Mouse (Mus musculus): ENCODE results near the gene Marc1. TPM values are rescaled to one million over a fixed set of nuclear protein-coding genes. Genes with fewer than 3 reads are reported as not detected.

Marc1 gene
- polyA plus RNA-seq, 1 experiment from 2014 or later, result 0.22 TPM

DNA sequence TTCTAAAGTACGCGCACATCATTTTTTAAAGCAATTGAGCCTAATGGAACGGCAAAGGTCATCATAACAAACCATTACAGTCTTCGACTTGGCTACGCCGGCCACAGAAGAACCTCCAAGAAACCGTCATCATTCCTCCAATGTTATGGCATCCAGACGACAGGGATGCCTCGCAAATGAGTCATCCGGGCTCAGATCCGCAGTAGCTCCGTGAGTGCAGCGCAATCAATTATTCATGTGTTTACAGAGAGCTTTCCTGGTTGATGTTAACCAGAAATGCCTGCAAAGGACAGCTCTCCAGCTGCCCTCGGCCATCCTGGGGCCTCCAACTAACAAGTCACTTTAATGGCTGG is 29.0 kb downstream of the Marc1 start:
- Histone ChIP-seq H3K4me3 (no peak overlapping the region), H3K9me3 (replicated peaks) (no peaks in the 10 kb centered on the region), H3K4me2 (no peak overlapping the region), H3K27ac (no peak overlapping the region), H3K9ac (no peak overlapping the region), H3K36me3 (ENCODE audit: poor library complexity, severe bottlenecking) (no peaks in the 10 kb centered on the region), H3K27me3 (0 out of 2 replicates have a peak, but pooled peaks cover under 1% of the 10 kb centered on the region), H3K4me1 (no peaks in the 10 kb centered on the region)
- WGBS, result 87% methylated on average over 14 of the region's 14 CpGs
- ATAC-seq, result no peak

DNA sequence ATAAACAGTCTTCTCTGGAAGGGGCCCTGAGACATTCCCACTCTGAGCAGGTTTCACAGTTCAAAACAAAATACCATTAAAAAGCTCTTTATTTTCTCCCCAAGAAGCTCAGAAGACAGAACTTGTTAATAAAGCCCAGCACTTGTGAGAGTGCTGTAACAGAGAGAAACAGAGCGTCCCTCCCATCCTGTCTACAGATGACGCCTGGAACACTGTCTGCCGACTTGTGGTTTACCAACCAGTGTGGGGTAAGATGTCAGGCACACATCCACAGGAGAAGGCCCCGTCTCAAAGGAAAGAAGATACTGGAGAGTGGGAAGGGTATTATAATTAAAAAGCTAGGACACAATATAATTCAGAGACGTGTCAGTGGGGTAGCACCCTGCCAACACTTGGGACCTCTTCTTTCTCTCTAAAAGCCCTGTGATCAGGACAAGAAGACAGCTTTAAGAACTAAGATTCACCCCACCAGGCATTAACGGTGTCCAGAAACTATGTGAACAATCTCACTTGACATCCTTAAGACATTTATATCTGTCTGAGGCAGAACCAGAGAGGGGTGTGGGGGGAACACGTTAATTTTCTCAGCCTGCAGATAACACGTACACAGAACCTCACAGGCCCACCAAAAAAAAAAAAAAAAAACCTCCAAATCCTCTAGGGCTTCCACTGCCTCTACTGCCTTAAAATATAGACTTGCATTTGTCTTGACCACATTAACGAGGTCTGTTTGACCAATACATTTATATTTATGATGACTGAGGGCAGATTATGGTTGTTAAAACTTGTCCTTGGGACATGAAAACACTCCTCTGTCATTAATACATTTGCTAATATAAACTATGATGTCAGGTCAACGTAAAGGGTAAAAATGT is 29.6 kb downstream of the Marc1 start:
- 82% methylated on average over 10 of the region's 10 CpGs for WGBS

DNA sequence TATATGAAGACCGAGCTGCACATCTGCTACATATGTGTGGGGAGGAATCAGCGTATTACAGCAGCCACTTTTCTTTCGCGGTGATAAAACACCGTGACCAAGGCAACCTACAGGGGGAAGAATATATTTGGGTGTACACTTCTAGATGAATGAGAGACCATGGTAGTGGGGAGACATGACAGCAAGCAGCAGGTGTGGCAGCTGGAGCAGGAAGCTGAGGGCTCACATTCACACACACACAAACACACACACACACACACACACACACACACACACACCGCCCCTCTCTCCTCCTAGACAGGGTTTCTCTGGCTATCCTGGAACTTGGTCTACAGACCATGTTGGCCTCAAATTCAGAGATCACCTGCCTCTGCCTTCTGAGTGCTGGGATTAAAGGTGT is 33.0 kb downstream of the Marc1 start:
- H3K4me2 ChIP-seq, result no peak overlapping the region
- H3K9ac ChIP-seq, result no peak overlapping the region
- H3K9me3 ChIP-seq (replicated peaks), result no peaks in the 10 kb centered on the region
- 90% methylated on average over 5 of the region's 6 CpGs for WGBS
- 0 out of 2 replicates have a peak, but pooled peaks cover 3% of the 10 kb centered on the region for H3K27me3 ChIP-seq
- H3K27ac ChIP-seq, result no peak overlapping the region
- no peak overlapping the region for H3K4me3 ChIP-seq
- ATAC-seq, result no peak
- no peaks in the 10 kb centered on the region for H3K4me1 ChIP-seq
- no peaks in the 10 kb centered on the region for H3K36me3 ChIP-seq (ENCODE audit: poor library complexity, severe bottlenecking)

More for the DNA sequence above, 29.6 kb downstream of the Marc1 start:
- no peaks in the 10 kb centered on the region for H3K36me3 ChIP-seq (ENCODE audit: poor library complexity, severe bottlenecking)
- no peaks in the 10 kb centered on the region for H3K9me3 ChIP-seq (replicated peaks)
- no peak for ATAC-seq
- H3K4me2 ChIP-seq, result no peak overlapping the region
- H3K4me1 ChIP-seq, result no peaks in the 10 kb centered on the region
- H3K9ac ChIP-seq, result no peak overlapping the region
- no peak overlapping the region for H3K4me3 ChIP-seq
- H3K27ac ChIP-seq, result no peak overlapping the region
- 0 out of 2 replicates have a peak, but pooled peaks cover 3% of the 10 kb centered on the region for H3K27me3 ChIP-seq

GRCm38 (mm10) chr1:184777061-184777795 is 33.9 kb downstream of the Marc1 start:
- WGBS, result 33% methylated on average over 22 of the region's 22 CpGs

GRCm38 (mm10) chr1:184775289-184775688 is 35.8 kb downstream of the Marc1 start:
- Histone ChIP-seq H3K4me3 (no peak overlapping the region), H3K9ac (no peak overlapping the region), H3K27me3 (peaks cover 3% of the 10 kb centered on the region; the same call in 1 of the 2 replicates), H3K4me2 (no peak overlapping the region), H3K36me3 (ENCODE audit: poor library complexity, severe bottlenecking) (no peaks in the 10 kb centered on the region), H3K4me1 (no peaks in the 10 kb centered on the region), H3K27ac (no peak overlapping the region), H3K9me3 (replicated peaks) (no peaks in the 10 kb centered on the region)
- WGBS, result 54% methylated on average over 9 of the region's 9 CpGs
- no peak for ATAC-seq

More at GRCm38 (mm10) chr1:184777061-184777795, 33.9 kb downstream of the Marc1 start:
- Histone ChIP-seq H3K27ac (no peak overlapping the region), H3K4me1 (no peaks in the 10 kb centered on the region), H3K9ac (no peak overlapping the region), H3K4me2 (no peak overlapping the region), H3K9me3 (replicated peaks) (no peaks in the 10 kb centered on the region), H3K36me3 (ENCODE audit: poor library complexity, severe bottlenecking) (no peaks in the 10 kb centered on the region), H3K4me3 (no peak overlapping the region), H3K27me3 (0 out of 2 replicates have a peak, but pooled peaks cover 3% of the 10 kb centered on the region)
- no peak for ATAC-seq

GRCm38 (mm10) chr1:184771891-184772249 is 39.2 kb downstream of the Marc1 start:
- H3K4me3 ChIP-seq, result no peak overlapping the region
- H3K4me1 ChIP-seq, result no peaks in the 10 kb centered on the region
- 13% methylated on average over 9 of the region's 9 CpGs for WGBS
- ATAC-seq, result no peak
- no peak overlapping the region for H3K9ac ChIP-seq
- no peaks in the 10 kb centered on the region; the same call in 1 of the 2 replicates for H3K27me3 ChIP-seq
- H3K27ac ChIP-seq, result no peak overlapping the region
- no peaks in the 10 kb centered on the region for H3K36me3 ChIP-seq (ENCODE audit: poor library complexity, severe bottlenecking)
- H3K4me2 ChIP-seq, result peak overlapping the region; percentile 22
- H3K9me3 ChIP-seq (replicated peaks), result no peaks in the 10 kb centered on the region

- no peaks in the 10 kb centered on the region; the same call in 1 of the 2 replicates for H3K27me3 ChIP-seq
- no peak overlapping the region for H3K9ac ChIP-seq
- no peak overlapping the region for H3K4me3 ChIP-seq
- H3K9me3 ChIP-seq (replicated peaks), result no peaks in the 10 kb centered on the region
- H3K4me1 ChIP-seq, result no peaks in the 10 kb centered on the region
- H3K27ac ChIP-seq, result no peak overlapping the region
- 25% methylated on average over 18 of the region's 18 CpGs for WGBS
- ATAC-seq, result peak; percentile 57; the same call in 1 of the 2 replicates
- no peak overlapping the region for H3K4me2 ChIP-seq
- H3K36me3 ChIP-seq (ENCODE audit: poor library complexity, severe bottlenecking), result no peaks in the 10 kb centered on the region
Observed at GRCm38 (mm10) chr1:184771202-184771890, 39.8 kb downstream of the Marc1 start.

- no peaks in the 10 kb centered on the region for H3K4me1 ChIP-seq
- H3K9me3 ChIP-seq (replicated peaks), result no peaks in the 10 kb centered on the region
- H3K9ac ChIP-seq, result no peak overlapping the region
- 51% methylated on average over 3 of the region's 3 CpGs for WGBS
- no peaks in the 10 kb centered on the region for H3K36me3 ChIP-seq (ENCODE audit: poor library complexity, severe bottlenecking)
- ATAC-seq, result no peak
- H3K27me3 ChIP-seq, result no peaks in the 10 kb centered on the region
- H3K27ac ChIP-seq, result no peak overlapping the region
- H3K4me2 ChIP-seq, result no peak overlapping the region
- H3K4me3 ChIP-seq, result no peak overlapping the region
Observed at GRCm38 (mm10) chr1:184763866-184764265, 47.2 kb downstream of the Marc1 start.

GRCm38 (mm10) chr1:184762941-184763340 is 48.2 kb downstream of the Marc1 start:
- WGBS, result 76% methylated on average over 5 of the region's 5 CpGs
- H3K9me3 ChIP-seq (replicated peaks), result no peaks in the 10 kb centered on the region

DNA sequence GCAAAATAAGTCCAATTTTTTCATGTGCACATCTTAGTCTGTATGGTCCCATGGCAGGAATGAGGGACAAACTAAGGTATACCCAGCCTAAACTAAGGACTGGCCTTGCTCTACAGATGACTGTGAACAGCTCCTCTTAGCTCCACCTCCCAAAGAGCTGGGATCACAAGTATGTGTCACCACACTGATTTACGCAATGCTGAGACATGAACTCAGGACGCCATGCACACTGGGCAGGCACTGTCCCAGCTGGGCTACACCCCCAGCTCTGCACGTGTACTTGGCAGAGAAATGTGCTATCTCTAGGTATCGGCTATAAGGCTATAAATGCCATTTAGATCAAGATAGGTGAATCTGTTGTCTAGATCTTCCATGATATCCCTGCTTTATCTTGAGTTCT is 49.1 kb downstream of the Marc1 start:
- Histone ChIP-seq H3K4me2 (no peak overlapping the region), H3K27me3 (no peaks in the 10 kb centered on the region), H3K4me3 (no peak overlapping the region), H3K4me1 (no peaks in the 10 kb centered on the region), H3K27ac (no peak overlapping the region), H3K9me3 (replicated peaks) (no peaks in the 10 kb centered on the region), H3K9ac (no peak overlapping the region), H3K36me3 (ENCODE audit: poor library complexity, severe bottlenecking) (no peaks in the 10 kb centered on the region)
- ATAC-seq, result no peak
- 85% methylated on average over 4 of the region's 4 CpGs for WGBS

More at GRCm38 (mm10) chr1:184762941-184763340, 48.2 kb downstream of the Marc1 start:
- H3K27ac ChIP-seq, result no peak overlapping the region
- H3K4me1 ChIP-seq, result no peaks in the 10 kb centered on the region
- H3K4me3 ChIP-seq, result no peak overlapping the region
- no peak overlapping the region for H3K4me2 ChIP-seq
- no peaks in the 10 kb centered on the region for H3K36me3 ChIP-seq (ENCODE audit: poor library complexity, severe bottlenecking)
- H3K27me3 ChIP-seq, result no peaks in the 10 kb centered on the region
- H3K9ac ChIP-seq, result no peak overlapping the region
- ATAC-seq, result no peak

GRCm38 (mm10) chr1:184752671-184753070 is 58.4 kb downstream of the Marc1 start:
- ATAC-seq, result no peak
- Histone ChIP-seq H3K27ac (no peak overlapping the region), H3K36me3 (ENCODE audit: poor library complexity, severe bottlenecking) (no peaks in the 10 kb centered on the region), H3K4me2 (no peak overlapping the region), H3K4me3 (no peak overlapping the region), H3K4me1 (0 out of 2 replicates have a peak, but pooled peaks cover 3% of the 10 kb centered on the region), H3K27me3 (no peaks in the 10 kb centered on the region), H3K9me3 (replicated peaks) (no peaks in the 10 kb centered on the region), H3K9ac (no peak overlapping the region)
- 92% methylated on average over 5 of the region's 5 CpGs for WGBS

Measured in forebrain, embryonic 13.5 days (tissue).